Mouse (Mus musculus): Measurements from ENCODE around the gene Lbhd2. TPM values are rescaled to one million over a fixed set of nuclear protein-coding genes. Genes with fewer than 3 reads are reported as not detected.

Gene Lbhd2
- polyA plus RNA-seq, 1 experiment, result not detected

DNA sequence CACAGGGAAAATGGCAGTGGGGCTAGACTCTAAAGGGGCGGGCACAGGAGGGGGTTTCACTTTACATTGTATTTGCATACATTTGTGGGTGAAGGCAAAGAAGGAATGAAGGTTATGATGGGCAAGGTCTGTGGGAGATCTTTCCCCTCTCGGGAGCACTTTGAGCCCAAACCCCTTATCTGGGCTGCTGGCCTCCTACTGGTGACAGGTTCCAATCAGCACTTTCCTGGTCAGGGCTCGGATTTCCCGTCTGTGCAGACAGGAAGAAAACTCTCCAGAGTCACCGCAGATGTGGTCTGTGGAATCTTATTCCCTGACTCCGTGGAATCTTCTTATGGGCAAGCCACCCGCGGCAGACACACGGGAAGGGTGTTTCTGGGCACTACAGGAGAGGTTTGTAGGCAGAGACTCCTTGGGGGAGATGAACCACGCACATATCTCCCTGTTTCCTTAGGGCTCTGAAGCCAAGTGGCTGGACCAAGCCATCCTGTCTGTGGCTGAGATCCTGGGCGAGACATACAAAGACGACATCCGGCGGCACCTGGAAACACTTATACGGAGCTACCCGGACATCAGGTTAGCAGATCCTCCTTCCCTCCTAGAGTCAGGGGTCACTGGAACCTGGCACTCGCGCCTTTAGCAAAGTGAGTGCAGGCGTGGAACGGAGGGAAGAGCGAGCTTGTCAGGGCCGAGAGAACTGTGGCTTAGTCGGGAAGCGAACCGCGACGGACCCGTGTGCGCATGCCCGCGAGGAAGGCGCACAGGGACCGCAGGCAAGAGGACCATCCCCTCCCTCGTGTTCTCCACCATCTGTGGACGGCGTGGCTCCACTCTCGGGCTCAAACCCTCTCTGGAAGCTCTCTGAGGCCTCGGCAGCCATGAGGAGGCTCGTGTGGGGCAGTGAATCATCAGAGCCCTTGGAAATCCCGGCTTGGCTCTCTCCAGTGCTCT lies 22.6 kb downstream of the Lbhd2 start:
- no peaks in the 10 kb centered on the region for H3K27me3 ChIP-seq (ENCODE audit: control insufficient read depth, insufficient read depth, insufficient read length)
- peak overlapping the region; percentile 94 for H3ac ChIP-seq (ENCODE audit: control insufficient read depth, insufficient read length, low read depth)
- peaks cover 6% of the 10 kb centered on the region for H3K79me3 ChIP-seq (ENCODE audit: low read depth)
- TF ChIP-seq CEBPB (IDR thresholded peaks at IDR 0.05; ENCODE audit: low read depth), result no peak
- peak; percentile 78 for TF ChIP-seq MAX (IDR thresholded peaks at IDR 0.05)
- no peaks in the 10 kb centered on the region for H3K36me3 ChIP-seq (ENCODE audit: control insufficient read depth, insufficient read depth)
- H3K4me3 ChIP-seq (ENCODE audit: insufficient read depth, poor library complexity, severe bottlenecking), result peak overlapping the region; percentile 51
- H3K79me2 ChIP-seq (ENCODE audit: control insufficient read depth, insufficient read depth), result peaks cover 34% of the 10 kb centered on the region

DNA sequence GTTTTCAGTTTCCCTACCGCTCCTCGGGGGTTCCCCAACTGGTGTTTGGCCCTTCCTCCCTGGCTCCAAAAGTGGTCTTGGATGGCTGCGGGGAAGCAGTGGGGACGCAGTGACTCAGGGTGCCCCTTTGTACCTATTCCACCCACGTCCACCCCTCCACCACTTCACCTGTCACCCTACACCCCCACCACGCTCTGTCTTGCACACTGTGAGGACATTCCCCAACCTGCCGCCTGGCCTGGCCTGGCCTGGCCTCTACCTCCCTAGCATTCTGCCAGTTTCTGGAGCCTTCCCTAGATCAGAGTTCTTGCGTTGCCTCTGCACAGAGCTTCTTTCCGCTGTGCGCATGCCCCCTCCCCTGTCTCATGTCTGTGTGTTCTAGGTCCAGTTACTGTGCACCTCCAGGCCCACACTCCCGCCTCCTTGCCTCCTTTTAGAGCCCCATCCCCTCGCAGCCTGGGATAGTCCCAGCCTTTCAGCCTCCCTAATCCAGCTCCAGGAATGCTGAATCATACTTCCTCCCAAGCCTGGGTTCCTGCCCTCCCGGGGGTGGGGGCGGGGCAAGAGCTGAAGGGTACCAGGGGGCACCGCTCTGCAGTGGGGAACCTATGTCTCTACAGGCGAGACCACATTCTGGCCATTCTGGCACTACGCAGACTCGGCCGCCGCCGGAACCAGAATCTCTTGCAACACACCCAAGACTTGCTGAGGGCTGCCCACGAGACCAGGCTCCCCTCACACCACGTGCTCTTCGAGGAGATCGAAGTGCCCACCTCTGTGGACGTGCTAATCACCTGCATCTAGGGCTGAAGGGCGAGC lies 23.6 kb downstream of the Lbhd2 start:
- H3K36me3 ChIP-seq (ENCODE audit: control insufficient read depth, insufficient read depth), result no peaks in the 10 kb centered on the region

DNA sequence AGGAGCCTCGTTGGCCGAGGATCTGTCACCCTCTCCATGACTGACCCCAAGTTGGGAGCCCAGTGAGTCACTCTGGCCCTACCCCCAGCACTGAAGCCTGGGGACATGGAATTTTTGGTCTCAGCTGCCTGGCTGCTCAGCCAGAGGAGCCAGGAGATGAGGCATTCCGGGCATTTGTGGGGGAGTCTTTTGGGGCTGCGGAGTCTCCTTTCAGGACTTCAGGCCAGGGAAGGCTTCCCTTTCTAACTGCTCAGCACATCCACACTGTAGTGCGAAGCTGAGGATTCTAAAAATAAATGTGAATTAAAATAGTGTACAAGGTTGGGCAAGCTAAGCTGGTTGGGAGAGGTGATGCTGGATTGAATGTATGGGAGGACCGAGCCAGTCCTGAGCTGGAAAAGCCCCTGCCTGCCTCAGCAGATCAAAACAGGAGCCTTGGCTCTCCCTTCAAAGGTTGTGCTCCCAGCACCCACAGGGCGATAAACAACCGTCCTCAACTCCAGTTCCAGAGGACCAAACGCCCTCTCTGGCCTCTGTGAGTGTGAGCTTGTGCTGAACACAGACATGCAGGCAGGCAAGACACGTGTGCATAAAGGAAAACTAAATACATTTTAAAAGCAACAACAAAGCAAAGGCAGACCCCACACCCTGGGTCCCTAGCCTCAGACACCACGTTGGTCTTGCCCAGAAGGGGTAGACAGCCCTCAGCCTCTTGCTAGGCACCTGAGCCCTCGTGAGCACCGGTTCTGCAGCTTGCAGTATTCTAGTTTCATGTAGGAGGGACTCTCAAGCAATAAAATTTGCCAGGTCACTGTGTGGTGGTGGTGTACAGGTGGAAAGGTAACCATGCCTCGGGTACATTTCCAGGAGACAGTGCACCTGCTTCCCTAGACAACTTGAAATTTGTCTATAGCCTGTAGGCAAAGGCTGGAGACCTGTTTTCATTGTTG lies 24.5 kb downstream of the Lbhd2 start:
- Histone ChIP-seq H3K79me2 (ENCODE audit: control insufficient read depth, insufficient read depth) (peaks cover 34% of the 10 kb centered on the region), H3K36me3 (ENCODE audit: control insufficient read depth, insufficient read depth) (no peaks in the 10 kb centered on the region), H3K79me3 (ENCODE audit: low read depth) (peaks cover 6% of the 10 kb centered on the region), H3K27me3 (ENCODE audit: control insufficient read depth, insufficient read depth, insufficient read length) (no peaks in the 10 kb centered on the region), H3ac (ENCODE audit: control insufficient read depth, insufficient read length, low read depth) (peak overlapping the region; percentile 56), H3K4me3 (ENCODE audit: insufficient read depth, poor library complexity, severe bottlenecking) (peak overlapping the region; percentile 51)
- TF ChIP-seq MAX (IDR thresholded peaks at IDR 0.05), result peak; percentile 32
- no peak for TF ChIP-seq CTCF (IDR thresholded peaks at IDR 0.05; ENCODE audit: control insufficient read depth, insufficient read depth, insufficient read length)
- TF ChIP-seq CEBPB (IDR thresholded peaks at IDR 0.05; ENCODE audit: low read depth), result no peak
- TF ChIP-seq FOSL1 (IDR thresholded peaks at IDR 0.05; ENCODE audit: insufficient read depth, low read length, poor library complexity, severe bottlenecking), result no peak

More for the DNA sequence above, 23.6 kb downstream of the Lbhd2 start:
- peaks cover 6% of the 10 kb centered on the region for H3K79me3 ChIP-seq (ENCODE audit: low read depth)
- H3K4me3 ChIP-seq (ENCODE audit: insufficient read depth, poor library complexity, severe bottlenecking), result peak overlapping the region; percentile 51
- H3K27me3 ChIP-seq (ENCODE audit: control insufficient read depth, insufficient read depth, insufficient read length), result no peaks in the 10 kb centered on the region
- H3ac ChIP-seq (ENCODE audit: control insufficient read depth, insufficient read length, low read depth), result peak overlapping the region; percentile 94
- peaks cover 34% of the 10 kb centered on the region for H3K79me2 ChIP-seq (ENCODE audit: control insufficient read depth, insufficient read depth)
- TF ChIP-seq MAX (IDR thresholded peaks at IDR 0.05) (peak; percentile 87), MYOD1 (IDR thresholded peaks at IDR 0.05; ENCODE audit: control insufficient read depth, insufficient read length, low read depth) (no peak), CEBPB (IDR thresholded peaks at IDR 0.05; ENCODE audit: low read depth) (peak; percentile 71), CTCF (IDR thresholded peaks at IDR 0.05; ENCODE audit: control insufficient read depth, insufficient read depth, insufficient read length) (no peak), USF1 (IDR thresholded peaks at IDR 0.05; ENCODE audit: low read depth) (peak; percentile 65), MYOG (IDR thresholded peaks at IDR 0.05; ENCODE audit: control insufficient read depth, extremely low read depth, insufficient read length) (no peak), FOSL1 (IDR thresholded peaks at IDR 0.05; ENCODE audit: insufficient read depth, low read length, poor library complexity, severe bottlenecking) (no peak)

DNA sequence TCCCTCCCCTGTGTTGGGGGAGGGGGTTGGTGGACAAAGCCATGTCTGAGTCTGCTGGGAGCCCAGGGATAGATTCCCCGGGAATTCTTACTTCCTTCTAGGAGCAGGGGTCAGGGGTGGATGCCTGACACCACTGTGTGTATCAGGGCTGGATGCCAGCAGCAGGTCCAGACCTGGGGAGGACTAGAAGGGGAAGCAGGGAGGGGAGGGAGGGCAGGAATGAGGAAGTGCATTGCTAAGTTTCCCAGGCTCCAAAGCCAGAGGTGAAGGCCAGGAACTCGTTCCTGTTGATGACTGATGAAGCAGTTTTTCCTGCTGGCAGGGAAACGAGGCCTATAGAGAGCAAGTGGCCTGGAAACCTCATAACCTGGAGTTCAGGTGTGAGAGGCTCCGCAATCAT lies 25.5 kb downstream of the Lbhd2 start:
- no peaks in the 10 kb centered on the region for H3K27me3 ChIP-seq (ENCODE audit: control insufficient read depth, insufficient read depth, insufficient read length)

DNA sequence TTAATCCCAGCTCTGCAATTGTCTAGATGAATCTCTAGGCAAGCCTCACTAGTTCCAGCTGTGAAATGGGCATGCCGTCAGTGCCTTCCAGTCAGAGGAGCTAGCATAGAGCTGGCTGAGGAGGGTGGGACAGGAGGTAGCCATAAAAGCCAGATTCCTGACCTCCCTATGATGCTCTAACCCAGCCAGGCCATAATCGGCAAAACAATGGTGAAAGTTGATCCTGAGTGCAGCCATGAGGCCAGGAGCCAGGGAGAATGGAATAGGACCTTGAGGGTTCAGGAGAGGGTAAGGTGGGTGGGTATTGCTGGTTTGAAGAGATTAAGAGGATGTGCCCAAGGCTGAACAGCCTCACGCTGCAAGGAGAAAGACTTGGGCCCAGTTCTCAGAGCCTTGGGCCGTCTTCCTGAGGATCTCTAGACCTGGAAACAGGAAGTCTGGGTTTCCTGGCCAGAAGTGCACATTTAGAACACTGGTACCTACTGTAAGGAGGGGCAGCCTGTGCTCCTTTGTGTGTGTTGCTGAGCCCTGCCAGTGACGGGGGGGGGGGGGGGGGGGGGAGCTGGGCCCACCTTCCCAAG lies 26.2 kb downstream of the Lbhd2 start:
- no peak overlapping the region for H3ac ChIP-seq (ENCODE audit: control insufficient read depth, insufficient read length, low read depth)
- no peaks in the 10 kb centered on the region for H3K27me3 ChIP-seq (ENCODE audit: control insufficient read depth, insufficient read depth, insufficient read length)
- no peak overlapping the region for H3K4me3 ChIP-seq (ENCODE audit: insufficient read depth, poor library complexity, severe bottlenecking)
- H3K79me3 ChIP-seq (ENCODE audit: low read depth), result peaks cover 6% of the 10 kb centered on the region
- TF ChIP-seq MYOD1 (IDR thresholded peaks at IDR 0.05; ENCODE audit: control insufficient read depth, insufficient read length, low read depth) (no peak), FOSL1 (IDR thresholded peaks at IDR 0.05; ENCODE audit: insufficient read depth, low read length, poor library complexity, severe bottlenecking) (no peak), CEBPB (IDR thresholded peaks at IDR 0.05; ENCODE audit: low read depth) (no peak), MAX (IDR thresholded peaks at IDR 0.05) (no peak), USF1 (IDR thresholded peaks at IDR 0.05; ENCODE audit: low read depth) (no peak), CTCF (IDR thresholded peaks at IDR 0.05; ENCODE audit: control insufficient read depth, insufficient read depth, insufficient read length) (no peak), MYOG (IDR thresholded peaks at IDR 0.05; ENCODE audit: control insufficient read depth, extremely low read depth, insufficient read length) (no peak)
- no peaks in the 10 kb centered on the region for H3K36me3 ChIP-seq (ENCODE audit: control insufficient read depth, insufficient read depth)
- H3K79me2 ChIP-seq (ENCODE audit: control insufficient read depth, insufficient read depth), result peaks cover 34% of the 10 kb centered on the region

More for the DNA sequence above, 25.5 kb downstream of the Lbhd2 start:
- no peak for TF ChIP-seq CEBPB (IDR thresholded peaks at IDR 0.05; ENCODE audit: low read depth)
- TF ChIP-seq MAX (IDR thresholded peaks at IDR 0.05), result no peak
- no peak for TF ChIP-seq USF1 (IDR thresholded peaks at IDR 0.05; ENCODE audit: low read depth)
- TF ChIP-seq FOSL1 (IDR thresholded peaks at IDR 0.05; ENCODE audit: insufficient read depth, low read length, poor library complexity, severe bottlenecking), result no peak
- TF ChIP-seq CTCF (IDR thresholded peaks at IDR 0.05; ENCODE audit: control insufficient read depth, insufficient read depth, insufficient read length), result no peak
- TF ChIP-seq MYOD1 (IDR thresholded peaks at IDR 0.05; ENCODE audit: control insufficient read depth, insufficient read length, low read depth), result no peak
- no peak for TF ChIP-seq MYOG (IDR thresholded peaks at IDR 0.05; ENCODE audit: control insufficient read depth, extremely low read depth, insufficient read length)
- H3ac ChIP-seq (ENCODE audit: control insufficient read depth, insufficient read length, low read depth), result no peak overlapping the region
- H3K79me3 ChIP-seq (ENCODE audit: low read depth), result peaks cover 6% of the 10 kb centered on the region
- H3K36me3 ChIP-seq (ENCODE audit: control insufficient read depth, insufficient read depth), result no peaks in the 10 kb centered on the region
- H3K4me3 ChIP-seq (ENCODE audit: insufficient read depth, poor library complexity, severe bottlenecking), result no peak overlapping the region
- H3K79me2 ChIP-seq (ENCODE audit: control insufficient read depth, insufficient read depth), result peaks cover 34% of the 10 kb centered on the region

All from C2C12 (cell line).